Mouse (Mus musculus) megakaryocyte, embryonic 14.5 days (primary cell): ENCODE measurements around the gene Fam76b.

Source experiments
- FLI1 ChIP-seq: IDR thresholded peaks from 2 replicates; pipeline ENCODE4 v1.6.1; 2012; ENCODE audit warnings: low read length, inconsistent platforms, mixed read lengths
- GATA1 ChIP-seq: IDR thresholded peaks from 3 replicates; pipeline ENCODE4 v1.6.1; 2012; ENCODE audit warnings: mixed read lengths, low read length, inconsistent platforms, borderline replicate concordance

DNA sequence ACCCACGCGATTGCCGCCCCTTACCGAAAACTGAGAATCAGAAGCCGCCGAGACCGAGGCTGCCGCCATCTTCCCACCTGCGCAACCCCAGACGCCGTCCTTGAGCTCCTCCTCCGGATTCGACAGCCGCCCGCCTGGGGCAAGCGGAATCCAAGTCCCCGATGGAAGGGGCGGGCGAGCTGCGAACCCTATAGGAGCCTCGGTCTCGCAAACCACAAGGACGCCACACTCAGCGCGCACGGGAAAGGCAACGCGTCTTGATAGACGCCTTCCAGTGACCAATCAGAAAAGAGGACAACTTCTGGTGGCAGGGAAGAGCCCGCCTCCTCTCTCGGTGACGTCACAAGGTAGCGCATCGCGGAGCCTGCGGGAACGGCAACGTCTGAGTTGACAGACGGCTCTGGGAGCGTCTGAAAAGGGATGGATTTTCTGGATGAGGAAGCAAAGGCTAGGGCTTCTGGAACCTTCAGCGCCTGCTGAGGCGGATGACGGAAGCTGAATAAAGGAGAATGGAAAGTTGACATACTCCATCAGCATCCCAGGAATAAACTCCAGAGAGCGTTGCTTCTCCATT is 597 bp upstream of the Fam76b start, which contains the start of gene Cep57:
- TF ChIP-seq FLI1 = no peak
- TF ChIP-seq GATA1 = no peak
